Mouse (Mus musculus) R1 (cell line): ENCODE data around the gene Gp5.

ENCODE experiments used
- DNase-seq: peaks from one replicate; pipeline ENCODE4 v3.0.0-alpha.2; 2018; ENCODE audit warnings: low read depth, low spot score

Gp5 gene

GRCm38 (mm10) chr16:30310647-30311046, at the start of gene Gp5:
Gene Gp5 (minus strand): TSS chr16:30310779.
- DNase-seq = no peak

GRCm38 (mm10) chr16:30353489-30353888, 42.9 kb upstream of the Gp5 start:
- DNase-seq = peak; percentile 37

GRCm38 (mm10) chr16:30314236-30314635, 3.7 kb upstream of the Gp5 start:
- DNase-seq = peak; percentile 49

- DNase-seq = no peak
Observed at GRCm38 (mm10) chr16:30310171-30310515, 436 bp downstream of the Gp5 start.

GRCm38 (mm10) chr16:30309395-30310170, 996 bp downstream of the Gp5 start:
- peak; percentile 57 for DNase-seq

GRCm38 (mm10) chr16:30308616-30309394, 1.8 kb downstream of the Gp5 start:
- DNase-seq = peak; percentile 76

GRCm38 (mm10) chr16:30307961-30308615, 2.5 kb downstream of the Gp5 start:
- no peak for DNase-seq

GRCm38 (mm10) chr16:30307306-30307705, 3.3 kb downstream of the Gp5 start:
- DNase-seq = no peak

- no peak for DNase-seq
Observed at GRCm38 (mm10) chr16:30306102-30306501, 4.5 kb downstream of the Gp5 start.

- DNase-seq = no peak
Observed at GRCm38 (mm10) chr16:30304236-30304635, 6.3 kb downstream of the Gp5 start.

- DNase-seq = no peak
Observed at GRCm38 (mm10) chr16:30303411-30303810, 7.2 kb downstream of the Gp5 start.

- DNase-seq = no peak
Observed at GRCm38 (mm10) chr16:30302686-30303085, 7.9 kb downstream of the Gp5 start.

GRCm38 (mm10) chr16:30299711-30300277, 10.8 kb downstream of the Gp5 start:
- peak; percentile 46 for DNase-seq

- no peak for DNase-seq
Observed at GRCm38 (mm10) chr16:30297450-30297849, 13.1 kb downstream of the Gp5 start.

GRCm38 (mm10) chr16:30296601-30297275, 13.8 kb downstream of the Gp5 start:
- DNase-seq = no peak

- DNase-seq = no peak
Observed at GRCm38 (mm10) chr16:30295106-30295505, 15.5 kb downstream of the Gp5 start.

GRCm38 (mm10) chr16:30290436-30290835, 20.1 kb downstream of the Gp5 start:
- DNase-seq = no peak

- peak; percentile 49 for DNase-seq
Observed at GRCm38 (mm10) chr16:30285701-30286100, 24.9 kb downstream of the Gp5 start.

GRCm38 (mm10) chr16:30283743-30284337, 26.7 kb downstream of the Gp5 start:
- DNase-seq = peak; percentile 77

- peak; percentile 60 for DNase-seq
Observed at GRCm38 (mm10) chr16:30282844-30283495, 27.6 kb downstream of the Gp5 start, which contains the start of gene Lrrc15. Gene Lrrc15 (minus strand): TSS chr16:30283256.
